Mouse (Mus musculus) cerebellum, adult 2 months (tissue): ENCODE data around the gene Taok1. TPM values are rescaled to one million over a fixed set of nuclear protein-coding genes. Genes with fewer than 3 reads are reported as not detected.

Source experiments
- DNase-seq, 2 experiments: peaks; one replicate each; pipeline ENCODE4 v3.0.0; 2021
- H3K27ac ChIP-seq: fragments of 200-500 bp; 2 replicates; pipeline ENCODE4 v1.5.1; 2012; ENCODE audit warnings: low read length, control low read depth, inconsistent platforms; ENCODE audit not compliant: insufficient read depth
- H3K27me3 ChIP-seq: fragments of 200-500 bp; 2 replicates; pipeline ENCODE4 v1.6.1; 2012; ENCODE audit warnings: inconsistent platforms, mild to moderate bottlenecking, low read length, moderate library complexity; ENCODE audit not compliant: control insufficient read depth, insufficient read depth
- H3K4me1 ChIP-seq: fragments of 200-500 bp; 2 replicates; pipeline ENCODE4 v1.6.1; 2011; ENCODE audit warnings: low read length; ENCODE audit not compliant: control insufficient read depth, insufficient read depth
- H3K4me3 ChIP-seq: fragments of 200-500 bp; replicated peaks from 2 replicates; pipeline ENCODE3; 2011; ENCODE audit warnings: mild to moderate bottlenecking, low read depth, low read length, control low read depth; ENCODE audit not compliant: insufficient read depth
- CTCF ChIP-seq: fragments of 200-500 bp; IDR thresholded peaks from 2 replicates; pipeline ENCODE4 v1.5.1; 2011; ENCODE audit warnings: low read depth, mild to moderate bottlenecking, control low read depth, low read length, moderate library complexity, borderline replicate concordance; ENCODE audit not compliant: insufficient read depth
- POLR2A ChIP-seq: fragments of 200-500 bp; IDR thresholded peaks from 2 replicates; pipeline ENCODE4 v1.6.1; 2011; ENCODE audit warnings: low read length, control low read depth, borderline replicate concordance; ENCODE audit not compliant: insufficient read depth
- WGBS: fragments of 180-500 bp; shearing (Covaris S2); methylation state at CpG from one replicate; pipeline ENCODE4 v1.1.7; 2018; 5-methylcytosine and 5-hydroxymethylcytosine counted together
- polyA plus RNA-seq: library from polyadenylated mRNA; depleted of rRNA; stranded (reverse); fragments of >200 nt; gene quantifications from 2 replicates; pipeline ENCODE4 v1.2.3, GENCODE M21; 2012

Gene Taok1
- polyA plus RNA-seq, 1 experiment: 26.8 TPM

GRCm38 (mm10) chr11:77606835-77607537, 629 bp downstream of the Taok1 start:
- no peaks in the 10 kb centered on the region for H3K27me3 ChIP-seq
- 1% methylated on average over 45 of the region's 48 CpGs for WGBS
- H3K4me3 ChIP-seq: peak overlapping the region; percentile 98
- DNase-seq: peak; percentile 55 to 66
- no peaks in the 10 kb centered on the region; the same call in 1 of the 2 replicates for H3K4me1 ChIP-seq
- H3K27ac ChIP-seq: peak overlapping the region; percentile 92
- TF ChIP-seq POLR2A: peak; percentile 21; the same call in 1 of the 2 replicates
- no peak for TF ChIP-seq CTCF

GRCm38 (mm10) chr11:77606469-77606834, 1.2 kb downstream of the Taok1 start:
- peak overlapping the region; percentile 98 for H3K4me3 ChIP-seq
- H3K27ac ChIP-seq: no peak overlapping the region
- H3K27me3 ChIP-seq: no peaks in the 10 kb centered on the region
- H3K4me1 ChIP-seq: no peaks in the 10 kb centered on the region; the same call in 1 of the 2 replicates
- no peak for TF ChIP-seq CTCF
- no peak for TF ChIP-seq POLR2A
- DNase-seq: no peak
- under 1% methylated on average over 6 of the region's 6 CpGs for WGBS

GRCm38 (mm10) chr11:77597266-77597665, 10.3 kb downstream of the Taok1 start:
- DNase-seq: no peak
- Histone ChIP-seq H3K4me1 (no peaks in the 10 kb centered on the region), H3K27me3 (no peaks in the 10 kb centered on the region), H3K4me3 (no peak overlapping the region), H3K27ac (no peak overlapping the region)
- no peak for TF ChIP-seq POLR2A
- no peak for TF ChIP-seq CTCF

- DNase-seq: no peak
- Histone ChIP-seq H3K4me3 (no peak overlapping the region), H3K27me3 (no peaks in the 10 kb centered on the region), H3K27ac (no peak overlapping the region), H3K4me1 (no peaks in the 10 kb centered on the region)
- TF ChIP-seq POLR2A: no peak
- no peak for TF ChIP-seq CTCF
- 83% methylated on average over 2 of the region's 2 CpGs for WGBS
Measured at GRCm38 (mm10) chr11:77591388-77591787, 16.2 kb downstream of the Taok1 start.

- Histone ChIP-seq H3K4me1 (no peaks in the 10 kb centered on the region), H3K4me3 (no peak overlapping the region), H3K27ac (no peak overlapping the region), H3K27me3 (no peaks in the 10 kb centered on the region)
- TF ChIP-seq POLR2A: no peak
- no peak for TF ChIP-seq CTCF
- WGBS: 97% methylated on average over 2 of the region's 2 CpGs
- DNase-seq: no peak
Measured at GRCm38 (mm10) chr11:77590801-77591200, 16.8 kb downstream of the Taok1 start.

- TF ChIP-seq CTCF (no peak), POLR2A (no peak)
- Histone ChIP-seq H3K27ac (peak overlapping the region; percentile 5; the same call in 1 of the 2 replicates), H3K4me1 (no peaks in the 10 kb centered on the region; the same call in 1 of the 2 replicates), H3K27me3 (no peaks in the 10 kb centered on the region), H3K4me3 (no peak overlapping the region)
- WGBS: 5% methylated on average over 3 of the region's 3 CpGs
- DNase-seq: peak; percentile 58 to 88
Measured at GRCm38 (mm10) chr11:77585201-77585600, 22.4 kb downstream of the Taok1 start.

- Histone ChIP-seq H3K4me1 (no peaks in the 10 kb centered on the region), H3K27ac (no peak overlapping the region), H3K27me3 (no peaks in the 10 kb centered on the region), H3K4me3 (no peak overlapping the region)
- 89% methylated on average over 7 of the region's 7 CpGs for WGBS
- no peak for DNase-seq
- TF ChIP-seq CTCF (no peak), POLR2A (no peak)
Measured at GRCm38 (mm10) chr11:77545261-77545660, 62.4 kb downstream of the Taok1 start.

- H3K4me1 ChIP-seq: no peaks in the 10 kb centered on the region
- H3K27me3 ChIP-seq: no peaks in the 10 kb centered on the region
- H3K4me3 ChIP-seq: no peak overlapping the region
- no peak for DNase-seq
- TF ChIP-seq POLR2A: no peak
- TF ChIP-seq CTCF: no peak
- WGBS: 87% methylated on average over 4 of the region's 4 CpGs
- no peak overlapping the region for H3K27ac ChIP-seq
Measured at GRCm38 (mm10) chr11:77532202-77532846, 75.3 kb downstream of the Taok1 start.
